Mouse (Mus musculus) myocyte (in vitro differentiated cells): ENCODE measurements around the gene H2-DMb1.

Experiments used
- E2F4 ChIP-seq: IDR thresholded peaks from one replicate; pipeline ENCODE4 v1.6.1; 2011; ENCODE audit warnings: mild to moderate bottlenecking, control low read depth, moderate library complexity; ENCODE audit not compliant: insufficient read depth
- MAX ChIP-seq: IDR thresholded peaks from one replicate; pipeline ENCODE4 v1.6.1; 2011; ENCODE audit warnings: low read depth, mild to moderate bottlenecking, control low read depth
- POLR2A ChIP-seq: IDR thresholded peaks from one replicate; pipeline ENCODE4 v1.6.1; 2011; ENCODE audit warnings: low read depth, mild to moderate bottlenecking, control low read depth, moderate library complexity; ENCODE audit not compliant: insufficient read length
- POLR2AphosphoS2 ChIP-seq: IDR thresholded peaks from one replicate; pipeline ENCODE4 v1.6.1; 2011; ENCODE audit warnings: low read depth, control low read depth; ENCODE audit not compliant: insufficient read length
- SRF ChIP-seq: IDR thresholded peaks from one replicate; pipeline ENCODE4 v1.6.1; 2011; ENCODE audit warnings: low read depth; ENCODE audit not compliant: control insufficient read depth, insufficient read length
- TCF12 ChIP-seq: IDR thresholded peaks from one replicate; pipeline ENCODE4 v1.6.1; 2011; ENCODE audit warnings: mild to moderate bottlenecking, control low read depth; ENCODE audit not compliant: poor library complexity, insufficient read depth, severe bottlenecking
- TCF3 ChIP-seq: IDR thresholded peaks from one replicate; pipeline ENCODE4 v1.6.1; 2011; ENCODE audit warnings: low read depth, control low read depth; ENCODE audit not compliant: insufficient read length
- USF1 ChIP-seq: IDR thresholded peaks from one replicate; pipeline ENCODE4 v1.6.1; 2011; ENCODE audit warnings: low read depth, mild to moderate bottlenecking, control low read depth, moderate library complexity

DNA sequence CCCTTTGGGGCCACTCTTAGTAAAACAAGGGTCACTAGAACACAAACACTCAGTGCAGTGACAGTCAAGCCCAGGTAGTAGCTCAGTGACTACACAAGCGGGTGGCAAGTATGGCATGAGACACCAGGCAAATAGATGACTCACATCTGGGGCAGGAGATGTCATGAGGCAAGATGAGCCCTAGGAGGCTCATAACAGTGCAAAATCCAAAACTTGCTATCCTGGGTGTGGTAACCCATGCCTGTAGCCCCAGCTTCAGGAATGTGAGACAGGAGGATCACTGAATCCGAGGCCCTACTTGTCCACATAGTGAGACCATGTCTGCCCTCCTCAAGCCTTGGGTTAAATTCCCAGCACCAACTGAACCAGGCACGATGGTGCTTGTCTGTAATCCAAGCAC lies 18.4 kb upstream of the H2-DMb1 start:
- TF ChIP-seq TCF12, result no peak
- no peak for TF ChIP-seq E2F4
- TF ChIP-seq USF1, result no peak
- TF ChIP-seq POLR2AphosphoS2, result no peak
- no peak for TF ChIP-seq POLR2A
- TF ChIP-seq TCF3, result no peak
- no peak for TF ChIP-seq SRF
- no peak for TF ChIP-seq MAX
